Mouse (Mus musculus): ENCODE measurements around the gene Atp6v1e1. TPM values are rescaled to one million over a fixed set of nuclear protein-coding genes. Genes with fewer than 3 reads are reported as not detected.

Atp6v1e1 gene
- total and polyA plus RNA-seq, 3 experiments = 76.9 to 95.2 (median 91.6) TPM

DNA sequence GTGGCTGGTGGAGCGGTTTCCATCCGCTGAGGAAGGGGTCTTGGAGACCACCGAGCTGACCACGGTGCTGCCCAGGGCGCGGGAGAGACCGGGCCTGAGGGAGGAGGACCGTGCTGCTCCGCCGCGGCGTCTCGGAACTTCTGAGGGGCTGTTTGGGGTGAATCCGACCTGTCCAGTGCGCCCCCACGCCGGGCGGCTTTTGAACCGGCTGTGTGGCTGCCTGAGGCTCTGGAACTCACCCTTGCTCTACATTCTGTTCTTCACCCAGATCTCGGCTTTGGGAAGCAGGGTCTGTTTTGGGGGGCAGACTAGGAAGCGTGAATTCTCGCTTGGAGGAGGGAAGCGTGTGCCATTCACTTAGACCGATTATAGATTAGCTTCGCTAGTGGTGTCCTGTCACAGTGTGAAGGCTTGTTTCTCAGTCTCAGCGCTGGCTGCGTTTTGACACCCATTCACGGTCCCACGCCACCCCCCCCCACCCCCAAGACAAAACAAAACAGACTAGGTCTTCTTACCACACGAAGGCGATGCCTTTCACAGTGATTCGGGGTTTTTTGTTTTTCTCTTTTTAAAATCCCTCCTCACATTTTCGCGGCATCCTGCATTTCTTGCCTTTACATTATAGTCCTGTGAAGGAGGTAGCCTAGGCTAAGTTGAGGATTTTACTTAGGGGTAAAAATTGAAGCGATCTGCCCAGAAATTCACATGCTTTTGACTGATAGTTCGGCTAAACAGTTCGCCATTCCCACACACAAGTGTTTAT lies 14.0 kb upstream of the Atp6v1e1 start:
- Histone ChIP-seq H3K4me2 (ENCODE audit: insufficient read depth, low read depth, poor library complexity, severe bottlenecking) (peak overlapping the region; percentile 76), H3K9me3 (replicated peaks; ENCODE audit: low read length) (peaks cover 3% of the 10 kb centered on the region), H3K27me3 (replicated peaks) (no peaks in the 10 kb centered on the region), H3K4me3 (replicated peaks in 1 of 3; ENCODE audit: low read depth in 2 of 3, low read length in 2 of 3, poor library complexity in 1 of 3) (peak overlapping the region; percentile 84 to 98 (median 97)), H3K4me1 (ENCODE audit: control insufficient read depth in 1 of 2, insufficient read depth in 2 of 2) (peaks cover 0 to 12% of the 10 kb centered on the region in 2 experiments; a peak in 2 of 4 replicates), H3K27ac (ENCODE audit: insufficient read depth, low read depth) (peak overlapping the region; percentile 78), H3K36me3 (replicated peaks in 1 of 2; ENCODE audit: control insufficient read depth in 1 of 2, insufficient read depth in 1 of 2, low read length in 1 of 2) (peaks cover 0 to 13% of the 10 kb centered on the region in 2 experiments), H3K79me2 (replicated peaks; ENCODE audit: control insufficient read depth, extremely low read depth, insufficient read depth, poor library complexity, severe bottlenecking) (peaks cover 21% of the 10 kb centered on the region), H3K9ac (ENCODE audit: insufficient read depth, low read depth) (peak overlapping the region; percentile 98)
- no peak for DNase-seq (ENCODE audit: extremely low read depth)
- in situ Hi-C loops (cut with MboI; ENCODE audit: low pct_ligation_motif_present, low pct_unique_long_range_greater_than_20kb, low sequenced_read_pairs) (no loop called here), dilution Hi-C loops (cut with MboI; ENCODE audit: extremely low pct_ligation_motif_present, extremely low pct_unique_long_range_greater_than_20kb, low sequenced_read_pairs) (no loop called here)
- TF ChIP-seq POLR2AphosphoS2 (IDR thresholded peaks at IDR 0.05; ENCODE audit: low read depth, low read length) = no peak
- TF ChIP-seq MAX (IDR thresholded peaks at IDR 0.05; ENCODE audit: low read length) = no peak
- no peak for TF ChIP-seq EP300 (IDR thresholded peaks at IDR 0.05; ENCODE audit: low read length)
- no peak for TF ChIP-seq ZMIZ1 (IDR thresholded peaks at IDR 0.05; ENCODE audit: low read depth, low read length)
- TF ChIP-seq KAT2A (IDR thresholded peaks at IDR 0.05; ENCODE audit: insufficient replicate concordance, low read length) = 0 out of 2 replicates have a peak, but pooled peaks have one; percentile 6
- no peak for TF ChIP-seq ZKSCAN1 (IDR thresholded peaks at IDR 0.05; ENCODE audit: borderline replicate concordance, low read depth, low read length)
- no peak for TF ChIP-seq E2F4 (IDR thresholded peaks at IDR 0.05; ENCODE audit: insufficient replicate concordance, low read depth, low read length)
- TF ChIP-seq UBTF (IDR thresholded peaks at IDR 0.05; ENCODE audit: low read depth, low read length) = peak; percentile 52; the same call in 1 of the 2 replicates
- no peak for TF ChIP-seq MEF2A (IDR thresholded peaks at IDR 0.05; ENCODE audit: borderline replicate concordance, low read depth, low read length)
- TF ChIP-seq TBP (conservative IDR thresholded peaks at IDR 0.05; ENCODE audit: low read depth, low read length) = no peak

DNA sequence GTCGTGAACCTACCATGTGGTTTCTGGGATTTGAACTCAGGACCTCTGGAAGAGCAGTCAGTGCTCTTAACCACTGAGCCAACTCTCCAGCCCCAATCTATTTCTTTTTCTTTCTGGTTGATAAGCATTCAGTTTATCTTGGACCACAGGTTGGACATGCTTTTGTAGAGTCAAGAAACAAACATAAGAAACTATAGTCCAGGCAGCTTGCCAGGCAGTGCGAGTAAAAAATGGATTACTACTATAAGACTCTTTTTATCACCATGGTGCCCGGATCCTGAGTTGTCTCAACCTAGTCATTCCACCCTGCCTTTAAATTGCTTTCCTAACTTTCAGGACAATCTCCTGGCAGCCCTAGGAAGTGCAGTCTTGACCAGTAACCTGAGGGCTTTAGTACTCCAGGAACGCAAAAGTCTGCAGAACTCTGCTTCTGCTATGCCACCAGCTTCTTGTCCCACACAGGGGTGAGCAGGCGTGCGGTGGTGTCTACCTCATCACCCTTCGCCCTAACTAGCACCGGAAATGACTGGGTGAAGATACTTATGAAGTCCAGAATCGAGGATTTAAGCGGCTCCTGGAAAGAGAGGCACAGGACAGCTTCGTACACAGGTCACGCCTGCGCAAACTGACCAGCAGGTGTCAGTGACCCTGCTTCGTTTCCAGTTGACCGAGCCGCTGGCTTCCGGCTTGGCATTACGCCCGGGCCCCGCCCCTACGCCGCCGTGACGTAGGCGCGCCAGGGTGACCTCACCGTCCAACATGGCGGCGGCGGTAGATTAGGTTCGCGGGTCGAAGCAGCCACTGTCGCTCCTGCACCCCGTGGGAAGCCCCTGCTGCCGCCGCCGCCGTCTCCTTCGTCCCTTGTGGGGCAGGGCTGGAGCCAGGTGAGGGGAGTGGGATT lies 13.1 kb upstream of the Atp6v1e1 start, which contains the start of gene Bcl2l13:
TSS of gene Bcl2l13 (plus strand) at position 739 of the 901 bp plus-strand sequence.
- no peaks in the 10 kb centered on the region for H3K27me3 ChIP-seq (replicated peaks)
- peaks cover 3% of the 10 kb centered on the region for H3K9me3 ChIP-seq (replicated peaks; ENCODE audit: low read length)
- H3K36me3 ChIP-seq (replicated peaks in 1 of 2; ENCODE audit: control insufficient read depth in 1 of 2, insufficient read depth in 1 of 2, low read length in 1 of 2) = peaks cover 0 to 13% of the 10 kb centered on the region in 2 experiments
- H3K27ac ChIP-seq (ENCODE audit: insufficient read depth, low read depth) = peak within 1 kb of the TSS; percentile 78
- H3K9ac ChIP-seq (ENCODE audit: insufficient read depth, low read depth) = peak within 1 kb of the TSS; percentile 98
- dilution Hi-C loops (cut with MboI; ENCODE audit: extremely low pct_ligation_motif_present, extremely low pct_unique_long_range_greater_than_20kb, low sequenced_read_pairs) = no loop called here
- H3K4me3 ChIP-seq (replicated peaks in 1 of 3; ENCODE audit: low read depth in 2 of 3, low read length in 2 of 3, poor library complexity in 1 of 3) = peak within 1 kb of the TSS; percentile 84 to 98 (median 97)
- H3K79me2 ChIP-seq (replicated peaks; ENCODE audit: control insufficient read depth, extremely low read depth, insufficient read depth, poor library complexity, severe bottlenecking) = peaks cover 21% of the 10 kb centered on the region
- peak; percentile 85 for DNase-seq (ENCODE audit: extremely low read depth)
- in situ Hi-C loops (cut with MboI; ENCODE audit: low pct_ligation_motif_present, low pct_unique_long_range_greater_than_20kb, low sequenced_read_pairs) = no loop called here
- peak within 1 kb of the TSS; percentile 76 for H3K4me2 ChIP-seq (ENCODE audit: insufficient read depth, low read depth, poor library complexity, severe bottlenecking)
- peaks cover 0 to 9% of the 10 kb centered on the region in 2 experiments; a peak in 2 of 4 replicates for H3K4me1 ChIP-seq (ENCODE audit: control insufficient read depth in 1 of 2, insufficient read depth in 2 of 2)
- TF ChIP-seq UBTF (IDR thresholded peaks at IDR 0.05; ENCODE audit: low read depth, low read length) (peak; percentile 87; the same call in 1 of the 2 replicates), CTCF (conservative IDR thresholded peaks at IDR 0.05 in 1 of 2, IDR thresholded peaks at IDR 0.05 in 1 of 2; ENCODE audit: low read depth in 2 of 2, low read length in 2 of 2) (peak in 1 of 2 experiments; percentile 62; a peak in 2 of 4 replicates), E2F4 (IDR thresholded peaks at IDR 0.05; ENCODE audit: insufficient replicate concordance, low read depth, low read length) (no peak), ZNF384 (IDR thresholded peaks at IDR 0.05; ENCODE audit: low read depth, low read length) (no peak), MEF2A (IDR thresholded peaks at IDR 0.05; ENCODE audit: borderline replicate concordance, low read depth, low read length) (peak; percentile 27; the same call in 1 of the 2 replicates), PAX5 (IDR thresholded peaks at IDR 0.05; ENCODE audit: low read length) (no peak), ELF1 (IDR thresholded peaks at IDR 0.05; ENCODE audit: low read depth, low read length) (peak; percentile 97), RAD21 (IDR thresholded peaks at IDR 0.05; ENCODE audit: low read depth, low read length) (peak; percentile 33), MYC (IDR thresholded peaks at IDR 0.05; ENCODE audit: low read depth, low read length) (0 out of 2 replicates have a peak, but pooled peaks have one; percentile 13), HCFC1 (IDR thresholded peaks at IDR 0.05; ENCODE audit: low read depth, low read length) (peak; percentile 69), MXI1 (IDR thresholded peaks at IDR 0.05; ENCODE audit: low read depth, low read length) (peak; percentile 66; the same call in 1 of the 2 replicates), IRF4 (IDR thresholded peaks at IDR 0.05; ENCODE audit: low read depth, low read length) (peak; percentile 50; the same call in 1 of the 2 replicates), ZMIZ1 (IDR thresholded peaks at IDR 0.05; ENCODE audit: low read depth, low read length) (no peak), POLR2AphosphoS2 (IDR thresholded peaks at IDR 0.05; ENCODE audit: low read depth, low read length) (0 out of 2 replicates have a peak, but pooled peaks have one; percentile 29), USF2 (conservative IDR thresholded peaks at IDR 0.05; ENCODE audit: low read depth, low read length) (no peak), BHLHE40 (IDR thresholded peaks at IDR 0.05; ENCODE audit: low read depth, low read length) (peak; percentile 70), KAT2A (IDR thresholded peaks at IDR 0.05; ENCODE audit: insufficient replicate concordance, low read length) (0 out of 2 replicates have a peak, but pooled peaks have one; percentile 57), NRF1 (IDR thresholded peaks at IDR 0.05; ENCODE audit: low read depth, low read length) (peak; percentile 81), RCOR1 (conservative IDR thresholded peaks at IDR 0.05; ENCODE audit: low read depth, low read length) (no peak), TBP (conservative IDR thresholded peaks at IDR 0.05; ENCODE audit: low read depth, low read length) (peak; percentile 72; the same call in 1 of the 2 replicates), EP300 (IDR thresholded peaks at IDR 0.05; ENCODE audit: low read length) (no peak), CHD2 (IDR thresholded peaks at IDR 0.05; ENCODE audit: low read length) (no peak), SMC3 (IDR thresholded peaks at IDR 0.05; ENCODE audit: low read depth, low read length) (no peak; the same call in 1 of the 2 replicates)

Measured in CH12.LX (cell line).